Mouse (Mus musculus) embryonic facial prominence, embryonic 10.5 days (tissue): ENCODE results near the gene Pbx3. TPM values are rescaled to one million over a fixed set of nuclear protein-coding genes. Genes with fewer than 3 reads are reported as not detected.

Experiments
- DNase-seq: peaks from one replicate; pipeline ENCODE4 v3.0.0-alpha.2; 2017; ENCODE audit warnings: low spot score
- H3K27ac ChIP-seq: fragments of 300-500 bp; sonication (generic); replicated peaks from 2 replicates; pipeline ENCODE4 v1.5.1; 2016; ENCODE audit warnings: mild to moderate bottlenecking
- H3K27me3 ChIP-seq: fragments of 300-500 bp; sonication (generic); replicated peaks from 2 replicates; pipeline ENCODE4 v1.6.1; 2016; ENCODE audit warnings: low read depth, mild to moderate bottlenecking; ENCODE audit not compliant: poor library complexity, severe bottlenecking
- H3K36me3 ChIP-seq: fragments of 300-500 bp; sonication (generic); replicated peaks from 2 replicates; pipeline ENCODE4 v1.6.1; 2016; ENCODE audit warnings: mild to moderate bottlenecking, moderate library complexity
- H3K4me1 ChIP-seq: fragments of 300-500 bp; sonication (generic); 2 replicates; pipeline ENCODE4 v1.6.1; 2016
- H3K4me3 ChIP-seq: fragments of 300-500 bp; sonication (generic); 2 replicates; pipeline ENCODE4 v1.5.1; 2016; ENCODE audit warnings: mild to moderate bottlenecking, moderate library complexity
- H3K9me3 ChIP-seq: fragments of 300-500 bp; sonication (generic); 2 replicates; pipeline ENCODE4 v1.6.1; 2016; ENCODE audit warnings: mild to moderate bottlenecking
- WGBS: fragments of 180-500 bp; shearing (Covaris S2); methylation state at CpG from one replicate; pipeline ENCODE4 v1.1.7; 2016; 5-methylcytosine and 5-hydroxymethylcytosine counted together
- polyA plus RNA-seq: library from polyadenylated mRNA; unstranded; fragments of >200 nt; fragmentation: Nextera tagmentation; extraction: Ambion mirVana; gene quantifications from 2 replicates; pipeline ENCODE4 v1.2.1, GENCODE M21; 2016

Pbx3 gene
- polyA plus RNA-seq, 1 experiment from 2014 or later, result 36.7 TPM

- H3K27me3 ChIP-seq, result no peaks in the 10 kb centered on the region
- DNase-seq, result no peak
- peaks cover 15% of the 10 kb centered on the region for H3K4me1 ChIP-seq
- H3K9me3 ChIP-seq, result no peaks in the 10 kb centered on the region
- H3K27ac ChIP-seq, result no peak overlapping the region
- H3K36me3 ChIP-seq, result no peaks in the 10 kb centered on the region
- H3K4me3 ChIP-seq, result no peak overlapping the region
- WGBS, result 73% methylated on average over 6 of the region's 6 CpGs
These were observed 219.6 kb downstream of the Pbx3 start for GRCm38 (mm10) chr2:34153336-34153735.

GRCm38 (mm10) chr2:34150560-34150959 lies 222.4 kb downstream of the Pbx3 start:
- no peak overlapping the region for H3K4me3 ChIP-seq
- WGBS, result 81% methylated on average over 4 of the region's 4 CpGs
- no peaks in the 10 kb centered on the region for H3K36me3 ChIP-seq
- H3K27me3 ChIP-seq, result no peaks in the 10 kb centered on the region
- DNase-seq, result no peak
- 0 out of 2 replicates have a peak, but pooled peaks cover 3% of the 10 kb centered on the region for H3K9me3 ChIP-seq
- H3K4me1 ChIP-seq, result peaks cover 13% of the 10 kb centered on the region
- no peak overlapping the region for H3K27ac ChIP-seq

- Histone ChIP-seq H3K36me3 (no peaks in the 10 kb centered on the region), H3K27ac (no peak overlapping the region), H3K27me3 (no peaks in the 10 kb centered on the region), H3K4me3 (no peak overlapping the region), H3K4me1 (peaks cover 7% of the 10 kb centered on the region), H3K9me3 (0 out of 2 replicates have a peak, but pooled peaks cover 3% of the 10 kb centered on the region)
- DNase-seq, result no peak
- WGBS, result 85% methylated on average over 7 of the region's 7 CpGs
These were observed 224.7 kb downstream of the Pbx3 start for GRCm38 (mm10) chr2:34148214-34148613.

DNA sequence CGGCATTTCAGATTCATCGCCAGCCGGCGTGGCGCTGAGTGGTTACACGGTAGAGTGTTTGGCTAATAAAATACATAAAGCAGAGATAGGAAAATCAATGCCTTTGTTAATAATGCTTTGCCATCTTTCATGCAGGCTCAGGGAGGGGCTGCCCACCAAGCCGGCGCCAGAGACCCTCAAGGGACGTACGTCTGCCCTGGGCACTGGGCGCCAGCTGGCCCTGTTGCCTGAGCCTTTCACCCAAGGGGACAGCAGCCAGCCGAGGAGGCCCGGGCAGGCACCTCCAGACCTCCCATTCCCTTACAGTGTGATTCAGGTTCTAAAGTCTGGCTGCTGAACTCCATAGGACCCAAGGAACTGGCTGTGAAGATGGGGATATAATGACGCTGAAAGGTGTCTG lies 225.5 kb downstream of the Pbx3 start:
- no peaks in the 10 kb centered on the region for H3K27me3 ChIP-seq
- WGBS, result 93% methylated on average over 14 of the region's 14 CpGs
- 0 out of 2 replicates have a peak, but pooled peaks cover 3% of the 10 kb centered on the region for H3K9me3 ChIP-seq
- H3K27ac ChIP-seq, result no peak overlapping the region
- H3K4me3 ChIP-seq, result no peak overlapping the region
- no peaks in the 10 kb centered on the region for H3K36me3 ChIP-seq
- DNase-seq, result no peak
- peaks cover 7% of the 10 kb centered on the region for H3K4me1 ChIP-seq

DNA sequence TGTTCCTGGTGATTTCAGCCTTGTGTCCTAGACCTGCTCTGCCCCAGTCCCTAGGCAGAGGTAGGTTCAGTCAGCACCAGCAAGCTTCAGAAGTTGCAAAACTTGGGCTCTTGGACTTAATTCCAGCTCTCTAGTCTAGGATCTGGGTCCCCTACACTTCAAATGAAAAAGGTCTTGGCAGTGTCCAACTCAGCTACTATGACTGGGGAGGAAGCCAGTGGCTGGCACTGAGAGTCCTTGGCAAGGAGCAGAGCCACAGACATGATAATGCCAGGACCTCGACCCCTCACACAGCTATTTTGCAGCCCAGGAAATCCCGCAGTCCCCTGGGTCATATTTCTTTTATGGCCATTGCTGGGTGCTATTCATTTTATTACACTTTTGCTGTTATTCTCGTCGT lies 225.9 kb downstream of the Pbx3 start:
- Histone ChIP-seq H3K27me3 (no peaks in the 10 kb centered on the region), H3K4me1 (peaks cover 7% of the 10 kb centered on the region), H3K36me3 (no peaks in the 10 kb centered on the region), H3K4me3 (no peak overlapping the region), H3K27ac (no peak overlapping the region), H3K9me3 (0 out of 2 replicates have a peak, but pooled peaks cover 3% of the 10 kb centered on the region)
- no peak for DNase-seq
- 85% methylated on average over 4 of the region's 4 CpGs for WGBS

GRCm38 (mm10) chr2:34146431-34146830 lies 226.5 kb downstream of the Pbx3 start:
- Histone ChIP-seq H3K4me1 (peaks cover 7% of the 10 kb centered on the region), H3K4me3 (no peak overlapping the region), H3K36me3 (no peaks in the 10 kb centered on the region), H3K27me3 (no peaks in the 10 kb centered on the region), H3K27ac (no peak overlapping the region), H3K9me3 (0 out of 2 replicates have a peak, but pooled peaks cover 3% of the 10 kb centered on the region)
- 79% methylated on average over 1 of the region's 1 CpGs for WGBS
- no peak for DNase-seq

DNA sequence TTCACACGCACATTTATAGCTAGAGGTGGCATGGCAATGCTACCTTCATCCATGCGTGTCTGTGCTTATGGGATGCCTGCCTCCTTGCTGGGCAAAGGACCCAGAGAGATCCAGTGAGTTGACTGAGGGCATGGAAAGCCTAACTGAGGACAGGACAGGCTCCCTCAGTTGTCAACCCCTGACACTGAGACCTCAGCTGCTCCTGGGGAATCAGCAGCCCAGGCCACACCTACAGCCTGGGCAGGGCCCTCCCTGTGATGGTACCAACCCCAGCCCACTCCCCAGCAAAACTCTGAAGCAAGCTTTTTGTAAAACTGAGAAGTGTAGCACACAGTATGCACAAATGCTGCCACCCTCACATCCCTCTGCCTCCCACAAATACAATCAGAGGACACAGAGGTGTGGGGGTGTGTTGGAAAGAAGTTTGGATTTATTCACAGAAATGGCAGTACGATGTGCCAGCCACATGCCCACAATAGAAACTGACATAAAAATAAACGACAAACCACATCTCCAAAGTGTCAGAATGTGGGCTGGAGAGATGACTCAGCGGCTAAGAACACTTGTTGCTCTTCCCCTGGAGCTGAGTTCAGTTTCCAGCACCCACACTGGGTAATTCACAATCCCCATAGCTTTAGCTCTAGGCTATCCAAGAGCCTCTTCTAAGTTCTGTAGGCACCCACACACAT lies 233.3 kb downstream of the Pbx3 start:
- Histone ChIP-seq H3K27ac (no peak overlapping the region), H3K36me3 (no peaks in the 10 kb centered on the region), H3K9me3 (no peaks in the 10 kb centered on the region), H3K27me3 (no peaks in the 10 kb centered on the region), H3K4me3 (no peak overlapping the region), H3K4me1 (no peaks in the 10 kb centered on the region)
- 91% methylated on average over 5 of the region's 5 CpGs for WGBS
- no peak for DNase-seq

DNA sequence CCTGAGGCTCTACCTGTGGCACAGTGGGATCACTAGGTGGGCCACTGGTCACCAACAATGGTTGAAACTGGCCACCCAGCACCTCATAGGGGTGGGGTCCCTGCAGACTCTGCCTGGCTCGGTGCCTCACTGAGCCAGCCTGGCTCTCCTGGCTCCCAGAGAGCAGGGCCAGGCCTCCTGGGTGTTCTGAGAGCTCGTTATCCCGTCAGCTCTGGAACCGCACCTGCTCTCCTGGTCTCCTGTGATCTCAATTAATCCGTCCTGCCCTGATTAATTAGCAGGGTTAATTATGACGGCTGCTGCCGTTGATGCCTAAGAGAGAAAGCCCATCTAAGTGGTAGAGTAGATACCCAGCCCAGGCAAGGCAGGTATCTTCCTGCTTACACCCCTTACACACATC lies 237.6 kb downstream of the Pbx3 start:
- WGBS, result 79% methylated on average over 7 of the region's 7 CpGs
- DNase-seq, result no peak
- Histone ChIP-seq H3K27me3 (no peaks in the 10 kb centered on the region), H3K27ac (no peak overlapping the region), H3K4me3 (no peak overlapping the region), H3K4me1 (peaks cover under 1% of the 10 kb centered on the region), H3K36me3 (no peaks in the 10 kb centered on the region), H3K9me3 (no peaks in the 10 kb centered on the region)

DNA sequence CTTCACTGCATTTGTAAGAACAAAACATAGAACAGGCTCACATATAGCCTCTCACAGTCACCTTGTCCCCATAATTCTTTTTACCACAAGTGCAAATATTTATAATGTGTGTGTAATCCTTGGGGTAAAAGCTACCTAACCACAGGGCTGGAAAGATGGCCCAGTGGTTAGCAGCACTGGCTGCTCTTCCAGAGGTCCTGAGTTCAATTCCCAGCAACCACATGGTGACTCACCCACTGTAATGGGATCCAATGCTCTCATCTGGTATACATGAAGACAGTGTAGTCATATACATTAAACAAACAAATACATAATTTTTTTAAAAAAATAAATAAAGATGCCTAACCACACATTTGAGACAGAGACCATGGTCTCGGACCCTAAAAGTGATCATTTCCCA lies 240.2 kb downstream of the Pbx3 start:
- DNase-seq, result no peak
- no peaks in the 10 kb centered on the region for H3K9me3 ChIP-seq
- no peak overlapping the region for H3K27ac ChIP-seq
- peaks cover 22% of the 10 kb centered on the region for H3K4me1 ChIP-seq
- 88% methylated on average over 1 of the region's 1 CpGs for WGBS
- H3K27me3 ChIP-seq, result no peaks in the 10 kb centered on the region
- H3K4me3 ChIP-seq, result no peak overlapping the region
- no peaks in the 10 kb centered on the region for H3K36me3 ChIP-seq

DNA sequence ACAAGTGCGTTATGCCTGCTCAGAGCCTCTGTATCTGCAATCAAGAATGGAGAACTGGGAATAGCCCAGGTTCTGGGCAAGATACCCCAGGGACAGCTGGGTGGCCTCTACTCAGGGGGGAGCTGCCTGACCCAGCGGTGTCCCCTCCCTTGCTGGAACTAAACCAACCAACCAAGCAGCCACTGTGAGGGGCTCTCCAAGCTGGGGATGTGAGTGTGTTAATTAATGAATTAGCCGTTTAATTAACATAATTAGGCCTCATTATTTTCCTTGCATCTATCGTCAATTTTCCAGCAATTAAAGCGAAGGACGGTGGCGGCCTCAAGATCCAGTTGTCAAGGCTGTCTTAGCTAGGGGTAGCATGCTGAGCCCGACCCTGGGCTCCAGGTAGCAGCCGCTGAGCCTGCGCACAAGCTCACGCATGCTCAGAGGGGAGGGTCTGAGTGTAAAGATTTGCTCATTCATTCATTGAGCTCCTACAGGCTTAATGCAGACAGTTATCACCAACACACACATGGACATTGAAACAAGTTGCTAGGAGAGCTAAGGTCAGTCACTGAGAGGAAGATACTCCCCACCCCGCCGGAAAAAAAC lies 243.2 kb downstream of the Pbx3 start:
- Histone ChIP-seq H3K9me3 (no peaks in the 10 kb centered on the region), H3K27ac (no peak overlapping the region), H3K4me1 (peaks cover 22% of the 10 kb centered on the region), H3K27me3 (no peaks in the 10 kb centered on the region), H3K36me3 (no peaks in the 10 kb centered on the region), H3K4me3 (no peak overlapping the region)
- WGBS, result 57% methylated on average over 13 of the region's 13 CpGs
- DNase-seq, result no peak

GRCm38 (mm10) chr2:34127871-34128270 lies 245.1 kb downstream of the Pbx3 start:
- Histone ChIP-seq H3K9me3 (no peaks in the 10 kb centered on the region), H3K4me3 (no peak overlapping the region), H3K27me3 (no peaks in the 10 kb centered on the region), H3K4me1 (peaks cover 26% of the 10 kb centered on the region), H3K36me3 (no peaks in the 10 kb centered on the region), H3K27ac (no peak overlapping the region)
- 83% methylated on average over 1 of the region's 1 CpGs for WGBS
- DNase-seq, result no peak

DNA sequence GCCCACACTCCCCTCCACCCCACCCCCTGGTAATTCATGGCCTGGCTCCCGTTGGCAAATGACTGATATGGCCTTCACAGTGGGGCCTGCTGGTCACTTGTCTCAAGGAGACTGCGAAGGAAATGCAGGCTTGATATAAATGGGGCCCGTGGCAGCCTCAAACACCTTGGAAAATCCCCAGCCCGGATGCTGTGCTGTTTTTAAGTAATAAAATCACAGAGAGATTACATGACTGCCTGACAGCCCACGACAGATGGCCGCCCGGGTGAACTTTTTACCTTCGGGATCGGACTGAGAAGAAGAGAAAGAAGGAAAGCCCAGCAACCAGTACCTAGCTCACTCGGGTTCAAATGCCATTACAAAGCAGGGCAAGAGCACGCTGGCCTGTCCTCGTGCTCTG lies 249.0 kb downstream of the Pbx3 start:
- Histone ChIP-seq H3K9me3 (no peaks in the 10 kb centered on the region), H3K4me1 (peaks cover 16% of the 10 kb centered on the region), H3K27ac (0 out of 2 replicates have a peak overlapping the region, but pooled peaks have one; percentile 16), H3K27me3 (no peaks in the 10 kb centered on the region), H3K36me3 (no peaks in the 10 kb centered on the region), H3K4me3 (no peak overlapping the region)
- no peak for DNase-seq
- WGBS, result 82% methylated on average over 12 of the region's 12 CpGs
